Mouse (Mus musculus) B cell, adult (primary cell): ENCODE data around the gene Rdh11. TPM values are rescaled to one million over a fixed set of nuclear protein-coding genes. Genes with fewer than 3 reads are reported as not detected.

Source experiments
- total RNA-seq: library from RNA; stranded (reverse); gene quantifications from 4 replicates; pipeline ENCODE4 v1.2.4, GENCODE M21; 2023; ENCODE audit not compliant: inconsistent age

Gene Rdh11
- total RNA-seq, result 15.4 to 18.1 TPM (median 16.3 TPM) in 4 replicates

GRCm38 (mm10) chr12:79192193-79192592, at the start of gene Rdh11:
TSS of gene Rdh11 (minus strand) at chr12:79192293.

GRCm38 (mm10) chr12:79208703-79209464, 16.8 kb upstream of the Rdh11 start, which contains the start of gene Rdh12:
TSS of gene Rdh12 (plus strand) at chr12:79208914.

GRCm38 (mm10) chr12:79172019-79172941, 19.8 kb downstream of the Rdh11 start, which contains the start of gene Vti1b:
TSS of gene Vti1b (minus strand) at chr12:79172667.

GRCm38 (mm10) chr12:79130299-79131177, 61.6 kb downstream of the Rdh11 start, which contains the start of gene Arg2:
TSS of gene Arg2 (plus strand) at chr12:79130777.

Other genes with a start within 250 kb of the Rdh11 start
- gene Tmem229b, start 184.7 kb downstream of the Rdh11 start, total RNA-seq, result 44.7 to 50.8 TPM (median 46.7 TPM) in 4 replicates
- gene Plekhh1, start 163.1 kb downstream of the Rdh11 start, total RNA-seq, result 0.51 to 0.81 TPM (median 0.59 TPM) in 4 replicates
- 4.8 to 6.4 TPM (median 5.4 TPM) in 4 replicates for gene Pigh, start 102.6 kb downstream of the Rdh11 start, total RNA-seq
- gene Arg2, start 61.5 kb downstream of the Rdh11 start, total RNA-seq, result not detected in 4 replicates
- gene Vti1b, start 19.6 kb downstream of the Rdh11 start, total RNA-seq, result 74.4 to 82.2 TPM (median 75.1 TPM) in 4 replicates
- gene Rdh12, start 16.6 kb upstream of the Rdh11 start, total RNA-seq, result 13.3 to 18.7 TPM (median 15.5 TPM) in 4 replicates
- 120 to 126 TPM (median 122 TPM) in 4 replicates for gene Zfyve26, start 104.0 kb upstream of the Rdh11 start, total RNA-seq
- 0.75 to 0.90 TPM (median 0.80 TPM) in 4 replicates for gene Rad51b, start 105.0 kb upstream of the Rdh11 start, total RNA-seq